In genomic region chr9:28432159-28432558, GRCm38 (mm10) we compare ENCODE assay signal across 22 mouse cellular contexts.
A peak's percentile ranks its signal among the peaks of the same experiment; 100 is the strongest.
DNase-seq lines count a peak whose midpoint lies in the region; ATAC-seq lines count a peak whose summit lies in the region.
"Had no signal": no experiment of that assay in that cellular context is flagged by ENCODE, and none has a peak within 500 bp of the region (broad histone marks: within the 10 kb centered on the region; RNA-seq: fewer than 3 reads in every experiment).

No protein-coding gene starts in this region.

- H3K9ac ChIP-seq in hindbrain, embryonic 14.5 days: no peak overlapping the region
- H3K9ac ChIP-seq in midbrain, embryonic 11.5 days (ENCODE audit: low read length): no peak overlapping the region
- H3K9ac ChIP-seq in midbrain, embryonic 16.5 days (ENCODE audit: low read depth, low read length): no peak overlapping the region
- no peak overlapping the region for H3K9ac ChIP-seq in midbrain, embryonic 14.5 days (replicated peaks; ENCODE audit: low read length)
- H3K9ac ChIP-seq: embryonic facial prominence, embryonic 15.5 days; heart, embryonic 13.5 days; hindbrain, embryonic 15.5 days had no signal

- H3K9me3 ChIP-seq in hindbrain, embryonic 10.5 days: no peaks in the 10 kb centered on the region
- H3K9me3 ChIP-seq in hindbrain, embryonic 14.5 days (ENCODE audit: control insufficient read depth, low read length): no peaks in the 10 kb centered on the region
- H3K9me3 ChIP-seq in midbrain, embryonic 11.5 days (ENCODE audit: control insufficient read depth, low read length): no peaks in the 10 kb centered on the region
- no peaks in the 10 kb centered on the region for H3K9me3 ChIP-seq in midbrain, embryonic 16.5 days (replicated peaks; ENCODE audit: control insufficient read depth, low read length, poor library complexity, severe bottlenecking)
- H3K9me3 ChIP-seq in midbrain, embryonic 14.5 days (ENCODE audit: control insufficient read depth, low read length): no peaks in the 10 kb centered on the region
- H3K9me3 ChIP-seq: embryonic facial prominence, embryonic 15.5 days; forebrain, embryonic 10.5 days; heart, embryonic 13.5 days; hindbrain, embryonic 15.5 days had no signal

- no peak for ATAC-seq in hindbrain, embryonic 14.5 days (ENCODE audit: low FRiP score)
- peak; percentile 74 for ATAC-seq in midbrain, embryonic 11.5 days (ENCODE audit: low FRiP score)
- ATAC-seq in midbrain, embryonic 16.5 days: no peak
- ATAC-seq in midbrain, embryonic 14.5 days (ENCODE audit: low FRiP score, low TSS enrichment): no peak
- ATAC-seq: forebrain, embryonic 14.5 days; Patski had no signal

- WGBS in hindbrain, embryonic 10.5 days: 28% methylated on average over 8 of the region's 8 CpGs
- whole genome bisulfite sequencing in hindbrain, embryonic 14.5 days: 18% methylated on average over 8 of the region's 8 CpGs
- 12% methylated on average over 8 of the region's 8 CpGs for WGBS in midbrain, embryonic 11.5 days
- 11% methylated on average over 8 of the region's 8 CpGs for WGBS in midbrain, embryonic 16.5 days
- 3% methylated on average over 8 of the region's 8 CpGs for WGBS in midbrain, embryonic 14.5 days

- H3K36me3 ChIP-seq in hindbrain, embryonic 10.5 days: no peaks in the 10 kb centered on the region
- H3K36me3 ChIP-seq in hindbrain, embryonic 14.5 days (replicated peaks; ENCODE audit: control insufficient read depth, insufficient read depth): no peaks in the 10 kb centered on the region
- H3K36me3 ChIP-seq in midbrain, embryonic 11.5 days (ENCODE audit: control insufficient read depth, insufficient read depth, low read length): no peaks in the 10 kb centered on the region
- no peaks in the 10 kb centered on the region for H3K36me3 ChIP-seq in midbrain, embryonic 16.5 days (ENCODE audit: control insufficient read depth, insufficient read depth, low read length)
- no peaks in the 10 kb centered on the region for H3K36me3 ChIP-seq in midbrain, embryonic 14.5 days (ENCODE audit: control insufficient read depth, insufficient read depth, low read length)
- H3K36me3 ChIP-seq: embryonic facial prominence, embryonic 15.5 days; forebrain, embryonic 10.5 days; heart, embryonic 13.5 days; hindbrain, embryonic 15.5 days had no signal

- peaks cover 13% of the 10 kb centered on the region for H3K4me1 ChIP-seq in hindbrain, embryonic 10.5 days (replicated peaks)
- H3K4me1 ChIP-seq in hindbrain, embryonic 14.5 days (replicated peaks; ENCODE audit: control insufficient read depth, insufficient read depth, low read length): 0 out of 2 replicates have a peak, but pooled peaks cover 3% of the 10 kb centered on the region
- peaks cover 3% of the 10 kb centered on the region; the same call in 1 of the 2 replicates for H3K4me1 ChIP-seq in midbrain, embryonic 11.5 days (ENCODE audit: control insufficient read depth, insufficient read depth, low read length)
- H3K4me1 ChIP-seq in midbrain, embryonic 16.5 days (ENCODE audit: control insufficient read depth, insufficient read depth, low read length): peaks cover 6% of the 10 kb centered on the region; the same call in 1 of the 2 replicates
- H3K4me1 ChIP-seq in midbrain, embryonic 14.5 days (ENCODE audit: control insufficient read depth, insufficient read depth, low read length): peaks cover 7% of the 10 kb centered on the region; the same call in 1 of the 2 replicates
- H3K4me1 ChIP-seq: embryonic facial prominence, embryonic 15.5 days; heart, embryonic 13.5 days had no signal

- H3K27ac ChIP-seq in hindbrain, embryonic 10.5 days: no peak overlapping the region
- no peak overlapping the region for H3K27ac ChIP-seq in hindbrain, embryonic 14.5 days
- no peak overlapping the region for H3K27ac ChIP-seq in midbrain, embryonic 11.5 days (ENCODE audit: low read depth, low read length)
- H3K27ac ChIP-seq in midbrain, embryonic 16.5 days (ENCODE audit: low read length): no peak overlapping the region
- no peak overlapping the region for H3K27ac ChIP-seq in midbrain, embryonic 14.5 days (replicated peaks; ENCODE audit: low read depth, low read length)
- H3K27ac ChIP-seq: embryonic facial prominence, embryonic 15.5 days; forebrain, embryonic 10.5 days; gastrocnemius, adult 2 months; heart, embryonic 13.5 days; hindbrain, embryonic 15.5 days had no signal

- peak; percentile 25 for DNase-seq in hindbrain, embryonic 10.5 days (ENCODE audit: low spot score)
- DNase-seq in hindbrain, embryonic 14.5 days (ENCODE audit: low spot score): no peak
- no peak for DNase-seq in midbrain, embryonic 11.5 days (ENCODE audit: low spot score, missing footprints)
- DNase-seq in midbrain, embryonic 14.5 days: peak; percentile 44
- DNase-seq in adrenal gland, postnatal 36 days: no peak
- DNase-seq: adrenal gland, adult 2 months; adrenal gland, postnatal 25 days; cerebellum, adult 11 months; cerebellum, adult 8-10 months; cerebellum, postnatal 14 days; gastrocnemius, adult 2 months; gastrocnemius, postnatal 25 days; heart, postnatal 36 days had no signal

- H3K27me3 ChIP-seq in hindbrain, embryonic 10.5 days (ENCODE audit: insufficient read depth, poor library complexity, severe bottlenecking): peaks cover 57% of the 10 kb centered on the region
- no peaks in the 10 kb centered on the region for H3K27me3 ChIP-seq in hindbrain, embryonic 14.5 days (ENCODE audit: control insufficient read depth, insufficient read depth, low read length)
- peaks cover 20% of the 10 kb centered on the region for H3K27me3 ChIP-seq in midbrain, embryonic 11.5 days (ENCODE audit: control insufficient read depth, insufficient read depth, low read length)
- H3K27me3 ChIP-seq in midbrain, embryonic 16.5 days (ENCODE audit: control insufficient read depth, insufficient read depth, low read depth, low read length): no peaks in the 10 kb centered on the region
- no peaks in the 10 kb centered on the region for H3K27me3 ChIP-seq in midbrain, embryonic 14.5 days (ENCODE audit: control insufficient read depth, insufficient read depth, low read length)
- H3K27me3 ChIP-seq: CH12.LX; embryonic facial prominence, embryonic 15.5 days; heart, embryonic 13.5 days; hindbrain, embryonic 15.5 days had no signal

- H3K4me3 ChIP-seq in hindbrain, embryonic 10.5 days: no peak overlapping the region
- H3K4me3 ChIP-seq in hindbrain, embryonic 14.5 days (replicated peaks; ENCODE audit: low read length): no peak overlapping the region
- no peak overlapping the region for H3K4me3 ChIP-seq in midbrain, embryonic 11.5 days (ENCODE audit: low read depth, low read length)
- no peak overlapping the region for H3K4me3 ChIP-seq in midbrain, embryonic 16.5 days (ENCODE audit: low read depth, low read length)
- H3K4me3 ChIP-seq in midbrain, embryonic 14.5 days (replicated peaks; ENCODE audit: low read depth, low read length): no peak overlapping the region
- H3K4me3 ChIP-seq: embryonic facial prominence, embryonic 15.5 days; erythroblast, embryonic 14.5 days; forebrain, embryonic 10.5 days; gastrocnemius, adult 2 months; heart, embryonic 13.5 days; hindbrain, embryonic 15.5 days had no signal

- no peak overlapping the region for H3K4me2 ChIP-seq in hindbrain, embryonic 14.5 days (replicated peaks)
- H3K4me2 ChIP-seq in midbrain, embryonic 11.5 days: no peak overlapping the region
- no peak overlapping the region for H3K4me2 ChIP-seq in midbrain, embryonic 16.5 days (ENCODE audit: low read length)
- H3K4me2 ChIP-seq in midbrain, embryonic 14.5 days (ENCODE audit: low read length): no peak overlapping the region
- H3K4me2 ChIP-seq: embryonic facial prominence, embryonic 15.5 days; heart, embryonic 13.5 days; hindbrain, embryonic 15.5 days had no signal

Comparison
In these comparisons a context has a peak if more than half of its experiments do, and no peak if none do; other contexts are left out.
1. DNase-seq: peak in hindbrain, embryonic 10.5 days (single experiment) and midbrain, embryonic 14.5 days (single experiment); none in hindbrain, embryonic 14.5 days (single experiment), midbrain, embryonic 11.5 days (single experiment) and adrenal gland, postnatal 36 days (0 of 2).